Mouse (Mus musculus) ES-Bruce4 (cell line): ENCODE measurements around the gene Nos3.

Experiments
- EP300 ChIP-seq: IDR thresholded peaks from 2 replicates; pipeline ENCODE4 v1.6.1; 2011; ENCODE audit warnings: low read depth, low read length; ENCODE audit not compliant: insufficient read depth
- POLR2A ChIP-seq: IDR thresholded peaks from one replicate; pipeline ENCODE4 v1.8.1; 2011; ENCODE audit warnings: low read length; ENCODE audit not compliant: insufficient read depth

GRCm38 (mm10) chr5:24425421-24426036, 60.9 kb downstream of the Nos3 start:
- TF ChIP-seq EP300 = no peak
- no peak for TF ChIP-seq POLR2A
